ENCODE assay signal across 14 mouse cellular contexts in genomic region chr7:143717811-143718210, GRCm38 (mm10). TPM values are rescaled to one million over a fixed set of nuclear protein-coding genes. Genes with fewer than 3 reads are reported as not detected.
DNase-seq lines count a peak whose midpoint lies in the region; ATAC-seq and TF ChIP-seq lines count a peak whose summit lies in the region.
"Had no signal": no experiment of that assay in that cellular context is flagged by ENCODE, and none has a peak within 500 bp of the region (broad histone marks: within the 10 kb centered on the region; RNA-seq: fewer than 3 reads in every experiment).

No protein-coding gene starts in this region.

- DNase-seq in heart, adult 2 months, result no peak
- peak; percentile 74 for DNase-seq in Muller cell, postnatal 12 days (ENCODE audit: inconsistent ontology term)
- peak; percentile 35 for DNase-seq in kidney, adult 9 months
- peak; percentile 91 for DNase-seq in lung, postnatal 0 days (ENCODE audit: low spot score)
- DNase-seq in right cerebral cortex, adult 18-20 months, result no peak
- DNase-seq in gastrocnemius, postnatal 25 days, result no peak
- DNase-seq in urinary bladder, postnatal 14 days (ENCODE audit: low spot score), result no peak
- DNase-seq: cerebellum, postnatal 36 days; right cerebral cortex, postnatal 14 days had no signal

- peak overlapping the region; percentile 75 to 86 for H3K27ac ChIP-seq in heart, embryonic 14.5 days (replicated peaks in 1 of 2; ENCODE audit: control insufficient read depth in 1 of 2, insufficient read depth in 1 of 2, low read depth in 2 of 2, low read length in 2 of 2)
- no peak overlapping the region for H3K27ac ChIP-seq in heart, adult 2 months
- H3K27ac ChIP-seq in lung, postnatal 0 days (ENCODE audit: low read length), result peak overlapping the region; percentile 69
- H3K27ac ChIP-seq: limb, embryonic 15.5 days; neural tube, embryonic 13.5 days had no signal

- no peak for TF ChIP-seq CTCF in heart, adult 2 months (IDR thresholded peaks at IDR 0.05)
- TF ChIP-seq CTCF in lung, postnatal 0 days (IDR thresholded peaks at IDR 0.05), result peak; percentile 45

- H3K79me2 ChIP-seq in heart, adult 2 months (replicated peaks; ENCODE audit: control insufficient read depth, insufficient read depth, low read length), result no peaks in the 10 kb centered on the region

- 0 out of 2 replicates have a peak, but pooled peaks have one; percentile 55 for ATAC-seq in heart, embryonic 14.5 days (ENCODE audit: insufficient number of reproducible peaks, insufficient read depth, low FRiP score, low read depth)
- ATAC-seq in lung, postnatal 0 days, result peak; percentile 96

- intact Hi-C loops in heart, adult 2 months (cut with DNase I), result no loop called here

- H3K4me3 ChIP-seq in heart, embryonic 14.5 days (ENCODE audit: control insufficient read depth in 1 of 2, insufficient read depth in 1 of 2, low read depth in 1 of 2, low read length in 2 of 2), result no peak overlapping the region
- H3K4me3 ChIP-seq in heart, adult 2 months, result no peak overlapping the region
- H3K4me3 ChIP-seq in lung, postnatal 0 days (ENCODE audit: low read depth, low read length), result no peak overlapping the region
- H3K4me3 ChIP-seq: limb, embryonic 15.5 days; megakaryocyte, embryonic 14.5 days; neural tube, embryonic 13.5 days had no signal

- TF ChIP-seq POLR2A in heart, adult 2 months (IDR thresholded peaks at IDR 0.05; ENCODE audit: insufficient read depth, low read depth, low read length), result no peak

- no peak for TF ChIP-seq EP300 in heart, adult 2 months (IDR thresholded peaks at IDR 0.05; ENCODE audit: insufficient read depth, low read depth, low read length)
- peak; percentile 82 for TF ChIP-seq EP300 in lung, postnatal 0 days (IDR thresholded peaks at IDR 0.05)

- peak overlapping the region; percentile 30; the same call in 1 of the 2 replicates for H3K9ac ChIP-seq in heart, embryonic 14.5 days (ENCODE audit: low read length)
- H3K9ac ChIP-seq in heart, adult 2 months (ENCODE audit: low read depth, low read length), result no peak overlapping the region
- no peak overlapping the region for H3K9ac ChIP-seq in lung, postnatal 0 days (replicated peaks; ENCODE audit: low read depth)
- H3K9ac ChIP-seq: limb, embryonic 15.5 days; neural tube, embryonic 13.5 days had no signal

- H3K36me3 ChIP-seq in heart, embryonic 14.5 days (ENCODE audit: control insufficient read depth, insufficient read depth, low read length), result peaks cover 30% of the 10 kb centered on the region
- H3K36me3 ChIP-seq in heart, adult 2 months (ENCODE audit: control insufficient read depth, insufficient read depth, low read length), result no peaks in the 10 kb centered on the region
- no peaks in the 10 kb centered on the region for H3K36me3 ChIP-seq in lung, postnatal 0 days (ENCODE audit: insufficient read depth, low read length)

- peaks cover 28 to 45% of the 10 kb centered on the region in 2 experiments for H3K4me1 ChIP-seq in heart, embryonic 14.5 days (ENCODE audit: control insufficient read depth in 2 of 2, insufficient read depth in 2 of 2, low read length in 2 of 2)
- H3K4me1 ChIP-seq in heart, adult 2 months (ENCODE audit: control insufficient read depth, insufficient read depth, low read length), result no peaks in the 10 kb centered on the region; the same call in 1 of the 2 replicates
- peaks cover 23% of the 10 kb centered on the region; the same call in 1 of the 2 replicates for H3K4me1 ChIP-seq in lung, postnatal 0 days (ENCODE audit: insufficient read depth, low read depth, low read length)

- H3K4me2 ChIP-seq in heart, embryonic 14.5 days (ENCODE audit: low read length), result peak overlapping the region; percentile 27; the same call in 1 of the 2 replicates
- no peak overlapping the region for H3K4me2 ChIP-seq in lung, postnatal 0 days (replicated peaks; ENCODE audit: low read depth, low read length)
- H3K4me2 ChIP-seq: limb, embryonic 15.5 days; neural tube, embryonic 13.5 days had no signal

- no peaks in the 10 kb centered on the region for H3K27me3 ChIP-seq in heart, embryonic 14.5 days (ENCODE audit: control insufficient read depth, insufficient read depth, low read length)
- H3K27me3 ChIP-seq in heart, adult 2 months (ENCODE audit: control insufficient read depth, insufficient read depth, low read length), result no peaks in the 10 kb centered on the region
- H3K27me3 ChIP-seq in lung, postnatal 0 days (replicated peaks; ENCODE audit: insufficient read depth, low read length), result no peaks in the 10 kb centered on the region
- H3K27me3 ChIP-seq: limb, embryonic 15.5 days; neural tube, embryonic 13.5 days had no signal

- no peaks in the 10 kb centered on the region for H3K9me3 ChIP-seq in heart, embryonic 14.5 days (ENCODE audit: control insufficient read depth, low read length)
- no peaks in the 10 kb centered on the region for H3K9me3 ChIP-seq in lung, postnatal 0 days (ENCODE audit: low read length)
- H3K9me3 ChIP-seq: limb, embryonic 15.5 days; megakaryocyte, embryonic 14.5 days; neural tube, embryonic 13.5 days had no signal

- WGBS in heart, embryonic 14.5 days, result 52% methylated on average over 1 of the region's 1 CpGs
- WGBS in heart, adult 2 months, result 71% methylated on average over 1 of the region's 1 CpGs
- 33% methylated on average over 1 of the region's 1 CpGs for whole genome bisulfite sequencing in lung, postnatal 0 days

RNA-seq across cellular contexts. Expression of gene Tnfrsf23, which starts 32.1 kb away (rescaled TPM):
- polyA plus RNA-seq in heart, embryonic 14.5 days (2014; fragmentation: Nextera tagmentation; extraction: Ambion mirVana), result 1.3 and 2.2 TPM in 2 replicates
- 1 to 10 TPM; 2.4 to 2.8 TPM for total RNA-seq in heart, adult 2 months (2021)
- polyA plus RNA-seq in heart, adult 2 months (2012; rRNA removed), result 3.2 and 5.1 TPM in 2 replicates
- polyA plus RNA-seq in lung, postnatal 0 days (2015; fragmentation: Nextera tagmentation; extraction: Ambion mirVana), result 2.2 and 3.0 TPM in 2 replicates
- 1 to 10 TPM; 3.2 to 5.0 TPM for total RNA-seq in gastrocnemius, postnatal 25 days (2021)

RNA-seq across cellular contexts. Expression of gene Osbpl5, which starts 39.0 kb away (rescaled TPM):
- polyA plus RNA-seq in heart, embryonic 14.5 days (2014; fragmentation: Nextera tagmentation; extraction: Ambion mirVana), result 34.9 and 36.9 TPM in 2 replicates
- total RNA-seq in heart, adult 2 months (2021), result 10 to 100 TPM; 14.8 to 18.0 TPM
- 21.3 and 28.9 TPM in 2 replicates for polyA plus RNA-seq in heart, adult 2 months (2012; rRNA removed)
- polyA plus RNA-seq in lung, postnatal 0 days (2015; fragmentation: Nextera tagmentation; extraction: Ambion mirVana), result 47.6 and 56.8 TPM in 2 replicates
- total RNA-seq in gastrocnemius, postnatal 25 days (2021), result 10 to 100 TPM; 18.7 to 19.0 TPM

RNA-seq across cellular contexts. Expression of gene Mrgprg, which starts 49.0 kb away (rescaled TPM):
- not detected in 2 replicates for polyA plus RNA-seq in heart, embryonic 14.5 days (2014; fragmentation: Nextera tagmentation; extraction: Ambion mirVana)
- total RNA-seq in heart, adult 2 months (2021), result not detected
- polyA plus RNA-seq in heart, adult 2 months (2012; rRNA removed), result 0.15 and 0.18 TPM in 2 replicates
- polyA plus RNA-seq in lung, postnatal 0 days (2015; fragmentation: Nextera tagmentation; extraction: Ambion mirVana), result not detected in 2 replicates
- total RNA-seq in gastrocnemius, postnatal 25 days (2021), result under 1 TPM in 1 of 2 experiments, not detected in 1; 0.29 TPM
- polyA plus RNA-seq: C2C12; limb, embryonic 15.5 days; neural tube, embryonic 13.5 days had no signal

Comparison
In these comparisons a context has a peak if more than half of its experiments do, and no peak if none do; other contexts are left out.
1. DNase-seq: peak in Muller cell, postnatal 12 days (single experiment), kidney, adult 9 months (single experiment) and lung, postnatal 0 days (single experiment); none in heart, adult 2 months (0 of 2), right cerebral cortex, adult 18-20 months (single experiment), gastrocnemius, postnatal 25 days (single experiment) and urinary bladder, postnatal 14 days (single experiment).